Mouse (Mus musculus) inflammation-experienced regulatory T-cells, adult 16 weeks (primary cell): ENCODE measurements around the gene Tgfb1i1. TPM values are rescaled to one million over a fixed set of nuclear protein-coding genes. Genes with fewer than 3 reads are reported as not detected.

ENCODE experiments used
- polyA plus RNA-seq: library from polyadenylated mRNA; unstranded; fragments of 100-300 nt; shearing (Covaris generic); gene quantifications from one replicate; pipeline ENCODE4 v1.2.1, GENCODE M21; 2017

Gene Tgfb1i1
- polyA plus RNA-seq = 0.88 TPM

DNA sequence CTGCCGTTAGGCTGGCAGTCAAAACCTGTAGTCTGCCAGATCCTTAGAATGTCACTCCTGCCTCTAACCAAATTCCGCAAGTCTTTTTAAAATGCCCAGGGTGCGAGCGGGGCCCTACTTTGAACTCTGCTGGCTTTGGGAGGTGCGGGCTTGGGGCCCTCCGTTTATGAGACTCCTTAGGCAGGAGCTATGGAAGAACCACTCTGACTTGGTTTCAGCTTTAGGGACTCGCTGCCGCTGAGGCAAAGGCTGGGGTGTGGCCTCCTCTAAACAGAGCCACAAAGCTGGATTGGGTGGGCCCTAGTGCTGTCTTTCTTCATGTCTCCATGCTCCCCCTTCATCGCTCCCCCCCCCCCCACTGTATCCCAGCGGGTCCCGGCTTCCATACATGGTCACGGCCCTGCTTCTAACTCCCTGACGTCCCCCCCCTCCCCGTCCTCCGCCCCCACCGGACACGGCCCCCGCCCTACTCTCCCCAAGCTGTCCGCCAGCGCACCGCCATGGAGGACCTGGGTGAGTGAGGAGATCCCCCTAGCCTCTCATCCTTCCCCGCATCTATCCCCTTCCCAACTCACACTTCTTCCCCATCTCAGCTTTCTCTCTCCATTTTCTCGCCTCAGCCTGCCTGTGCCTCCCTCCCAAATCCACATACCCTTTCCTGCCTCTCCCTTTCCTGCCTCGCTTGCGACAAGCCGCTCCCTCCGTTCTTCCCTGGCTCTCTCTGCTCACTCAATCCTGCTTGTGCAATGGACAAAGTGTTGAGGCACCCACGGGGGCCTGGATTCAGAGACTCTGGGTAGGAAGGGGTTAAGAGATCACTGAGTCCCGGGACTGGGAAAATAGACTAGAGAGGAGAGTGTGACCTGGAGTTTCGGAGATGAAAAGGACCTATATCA lies at the start of gene Tgfb1i1:
Gene Tgfb1i1 (plus strand): TSS at position 317 of the 896 bp plus-strand sequence.

DNA sequence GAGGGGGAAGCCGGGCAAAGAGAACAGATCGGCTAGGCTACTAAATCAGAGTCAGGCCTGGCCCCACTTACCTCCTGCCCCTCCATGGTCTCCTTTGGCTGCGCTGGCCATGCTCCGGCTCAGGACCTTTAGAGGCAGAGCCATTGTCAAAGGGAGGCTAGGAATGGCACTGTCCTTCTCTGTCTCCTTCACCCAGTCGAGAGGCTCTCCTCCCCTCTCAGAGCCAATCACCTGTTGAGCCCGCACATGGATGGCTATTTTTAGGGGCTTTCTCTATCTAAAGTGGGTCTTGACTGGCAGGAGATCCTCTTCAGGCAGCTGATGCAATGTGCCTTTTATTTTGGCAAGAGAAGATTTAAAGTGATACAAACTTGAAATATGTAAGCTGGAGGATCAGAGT lies 40.5 kb upstream of the Tgfb1i1 start, which contains the start of gene Cox6a2:
Gene Cox6a2 (minus strand): TSS at position 236 of the 400 bp plus-strand sequence.

DNA sequence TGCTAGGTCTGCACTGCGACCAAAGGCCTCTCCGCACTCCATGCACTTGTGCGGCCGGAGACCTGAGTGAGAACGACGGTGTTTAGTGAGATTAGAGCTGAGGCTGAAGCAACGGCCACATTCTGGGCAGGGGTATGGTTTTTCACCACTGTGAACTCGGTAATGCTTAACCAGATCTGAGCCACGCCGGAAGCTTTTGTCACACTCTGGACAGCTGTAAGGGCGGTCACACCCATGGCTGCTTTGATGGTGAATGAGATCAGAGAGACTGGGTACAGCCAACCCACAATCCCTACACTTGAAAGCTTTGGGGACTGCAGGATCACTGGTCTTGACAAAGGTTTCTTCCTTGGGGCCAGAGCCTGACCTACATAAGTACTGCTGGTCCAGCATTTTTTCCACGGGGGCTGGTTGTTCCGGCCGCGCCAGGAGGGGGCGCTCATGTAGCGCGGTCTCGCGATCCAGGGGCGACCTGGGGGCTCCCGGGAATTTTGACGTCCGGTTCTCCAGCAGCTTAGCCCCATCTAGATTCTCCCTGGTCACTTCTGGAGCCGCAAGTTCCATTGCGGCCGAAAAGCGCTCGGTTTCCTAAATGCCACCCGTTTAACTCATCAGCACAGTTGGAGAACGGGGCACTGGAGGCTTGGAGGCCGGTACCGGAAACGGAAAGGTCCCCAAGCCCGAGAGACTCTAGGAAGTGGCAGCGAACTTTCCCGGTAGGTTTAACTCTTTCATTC lies 9.6 kb upstream of the Tgfb1i1 start, which contains the start of gene Armc5:
Gene Armc5 (plus strand): TSS at position 487 of the 737 bp plus-strand sequence.

DNA sequence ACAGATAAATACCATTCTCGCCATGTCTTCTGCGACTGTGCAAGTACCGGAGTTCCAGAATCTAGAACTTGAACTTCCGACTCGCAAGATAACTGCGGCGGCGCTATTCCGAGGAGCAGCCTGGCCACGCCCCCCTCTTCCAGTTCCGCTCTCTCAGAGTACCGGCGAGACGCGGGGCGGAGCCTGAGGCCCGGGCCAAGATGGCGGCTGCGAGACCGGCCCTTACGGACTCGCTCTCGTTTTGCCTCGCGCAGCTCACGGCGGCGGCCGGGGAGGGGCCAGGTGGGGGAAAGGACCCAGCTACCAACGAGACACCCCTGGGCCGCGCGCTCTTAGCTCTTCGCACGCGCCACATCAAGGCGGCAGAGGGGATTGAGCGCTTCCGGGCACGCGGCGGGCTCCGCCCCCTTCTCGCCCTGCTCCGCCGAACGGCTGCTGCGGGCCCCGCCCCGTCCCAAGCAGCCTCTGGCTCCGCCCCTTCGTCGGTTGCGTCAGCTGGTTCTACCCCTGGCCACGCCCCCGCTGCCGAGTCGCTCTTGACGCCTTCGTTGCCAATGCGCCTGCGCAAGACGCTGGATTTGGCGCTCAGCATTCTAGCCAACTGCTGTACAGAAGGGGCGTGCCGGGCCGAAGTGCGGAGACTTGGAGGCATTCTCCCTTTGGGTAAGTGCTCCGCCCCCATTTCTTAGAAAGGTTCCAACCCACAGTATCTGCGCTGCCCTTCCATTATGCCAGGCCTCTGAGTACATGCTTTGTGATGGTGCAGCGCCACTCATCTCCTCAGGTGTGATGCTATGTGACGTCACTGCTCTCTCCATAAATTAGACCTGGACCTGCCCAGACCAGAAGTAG lies 8.5 kb upstream of the Tgfb1i1 start, which contains the start of gene 9130023H24Rik:
Gene 9130023H24Rik (minus strand): TSS at position 105 of the 852 bp plus-strand sequence.

DNA sequence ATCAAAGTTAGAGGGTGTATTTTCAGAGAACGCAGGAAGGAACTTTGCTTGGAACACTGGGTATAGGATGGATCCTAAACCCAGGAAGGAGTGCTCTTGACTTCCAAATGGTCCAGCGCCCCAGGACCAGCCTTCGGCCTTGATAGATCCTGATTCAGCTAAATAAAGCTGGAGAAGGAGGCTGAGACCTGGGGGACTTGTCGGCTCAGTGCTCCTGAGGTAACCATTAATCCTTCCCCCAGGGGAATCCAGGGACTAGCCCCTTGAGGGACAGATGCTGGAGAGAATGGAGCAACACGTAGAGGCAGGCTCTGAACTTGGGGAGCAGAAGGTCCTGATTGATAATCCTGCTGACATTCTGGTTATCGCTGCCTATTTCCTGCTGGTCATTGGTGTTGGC lies 18.8 kb downstream of the Tgfb1i1 start, which contains the start of gene Slc5a2:
Gene Slc5a2 (plus strand): TSS at position 247 of the 400 bp plus-strand sequence.

DNA sequence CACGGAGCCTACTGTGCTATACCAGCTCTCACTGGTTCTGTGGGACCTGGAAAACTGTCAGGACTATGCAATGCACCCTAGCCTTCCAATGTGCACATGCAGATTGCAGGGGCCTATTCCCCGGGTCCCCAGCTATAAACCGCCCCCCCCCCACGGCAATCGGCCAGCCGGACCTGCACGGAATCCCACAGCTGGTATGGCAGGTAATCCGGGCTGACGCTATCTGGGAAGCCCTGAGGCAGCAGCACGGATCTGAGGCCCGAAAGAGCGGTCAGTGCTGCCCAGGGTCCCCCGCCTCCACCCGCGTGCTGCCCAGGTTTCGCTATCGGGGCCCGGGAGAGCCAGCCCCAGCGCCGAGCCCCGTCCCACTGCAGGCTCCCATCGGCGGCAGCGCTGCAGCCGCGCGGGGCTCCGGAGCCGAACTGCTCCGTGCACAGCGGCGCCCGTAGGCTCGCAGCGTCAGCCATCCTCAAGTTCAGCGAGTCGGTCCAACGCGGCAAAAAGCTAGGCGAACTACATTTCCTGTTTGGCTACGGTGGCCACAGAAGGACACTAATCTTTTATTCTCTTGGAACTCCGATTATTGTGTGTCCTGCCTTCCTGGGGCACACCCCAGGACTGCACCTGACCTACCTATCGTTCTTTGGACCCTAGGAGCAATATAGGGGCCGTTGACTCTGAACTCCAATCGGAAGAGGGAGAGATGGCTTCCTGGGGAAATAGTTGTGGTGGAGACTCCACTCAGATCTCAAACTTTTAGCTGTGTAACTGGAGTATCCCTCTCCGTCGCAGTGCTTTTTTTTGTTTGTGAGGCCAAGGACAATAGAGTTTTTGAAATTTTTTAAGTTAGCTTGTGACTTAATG lies 51.2 kb downstream of the Tgfb1i1 start, which contains the start of gene BC017158:
Gene BC017158 (minus strand): TSS at position 554 of the 864 bp plus-strand sequence.

Other genes starting within 250 kb of the Tgfb1i1 start
- gene Trim72, start 242.9 kb upstream of the Tgfb1i1 start, polyA plus RNA-seq = not detected
- 0.61 TPM for gene Itgam, start 184.2 kb upstream of the Tgfb1i1 start, polyA plus RNA-seq
- not detected for gene Gm49368, start 184.1 kb upstream of the Tgfb1i1 start, polyA plus RNA-seq
- gene Itgax, start 117.3 kb upstream of the Tgfb1i1 start, polyA plus RNA-seq = 0.27 TPM
- gene Itgad, start 92.4 kb upstream of the Tgfb1i1 start, polyA plus RNA-seq = 5.5 TPM
- not detected for gene Cox6a2, start 40.4 kb upstream of the Tgfb1i1 start, polyA plus RNA-seq
- gene Armc5, start 9.5 kb upstream of the Tgfb1i1 start, polyA plus RNA-seq = 12.7 TPM
- gene 9130023H24Rik, start 8.8 kb upstream of the Tgfb1i1 start, polyA plus RNA-seq = 2.6 TPM
- gene Slc5a2, start 18.8 kb downstream of the Tgfb1i1 start, polyA plus RNA-seq = 0.33 TPM
- 22.5 TPM for gene BC017158, start 51.4 kb downstream of the Tgfb1i1 start, polyA plus RNA-seq
- gene Rgs10, start 171.9 kb downstream of the Tgfb1i1 start, polyA plus RNA-seq = 329 TPM
- gene Tial1, start 214.9 kb downstream of the Tgfb1i1 start, polyA plus RNA-seq = 47.6 TPM